Mouse (Mus musculus) megakaryocyte, embryonic 14.5 days (primary cell): Measurements from ENCODE around the gene Cnnm1. TPM values are rescaled to one million over a fixed set of nuclear protein-coding genes. Genes with fewer than 3 reads are reported as not detected.
A peak's percentile ranks its signal among the peaks of the same experiment; 100 is the strongest.

Experiments
- H3K27me3 ChIP-seq: replicated peaks from 2 replicates; pipeline ENCODE3; 2012; ENCODE audit warnings: inconsistent platforms
- H3K36me3 ChIP-seq: replicated peaks from 2 replicates; pipeline ENCODE3; 2012; ENCODE audit warnings: low read length, inconsistent platforms, mixed read lengths
- H3K4me1 ChIP-seq: 2 replicates; pipeline ENCODE4 v1.6.1; 2012; ENCODE audit warnings: inconsistent platforms
- H3K4me3 ChIP-seq: replicated peaks from 2 replicates; pipeline ENCODE3; 2012; ENCODE audit warnings: moderate library complexity, mild to moderate bottlenecking, inconsistent platforms
- H3K9me3 ChIP-seq: 2 replicates; pipeline ENCODE4 v1.6.1; 2012; ENCODE audit warnings: inconsistent platforms
- FLI1 ChIP-seq: IDR thresholded peaks from 2 replicates; pipeline ENCODE4 v1.6.1; 2012; ENCODE audit warnings: low read length, inconsistent platforms, mixed read lengths
- GATA1 ChIP-seq: IDR thresholded peaks from 3 replicates; pipeline ENCODE4 v1.6.1; 2012; ENCODE audit warnings: mixed read lengths, low read length, inconsistent platforms, borderline replicate concordance
- polyA plus RNA-seq: library from polyadenylated mRNA; stranded (reverse); fragments of >175 nt; gene quantifications from 2 replicates; pipeline ENCODE4 v1.2.3, GENCODE M21; 2012; ENCODE audit warnings: low replicate concordance; ENCODE audit not compliant: insufficient read depth

Cnnm1 gene
- polyA plus RNA-seq, 1 experiment, result not detected

DNA sequence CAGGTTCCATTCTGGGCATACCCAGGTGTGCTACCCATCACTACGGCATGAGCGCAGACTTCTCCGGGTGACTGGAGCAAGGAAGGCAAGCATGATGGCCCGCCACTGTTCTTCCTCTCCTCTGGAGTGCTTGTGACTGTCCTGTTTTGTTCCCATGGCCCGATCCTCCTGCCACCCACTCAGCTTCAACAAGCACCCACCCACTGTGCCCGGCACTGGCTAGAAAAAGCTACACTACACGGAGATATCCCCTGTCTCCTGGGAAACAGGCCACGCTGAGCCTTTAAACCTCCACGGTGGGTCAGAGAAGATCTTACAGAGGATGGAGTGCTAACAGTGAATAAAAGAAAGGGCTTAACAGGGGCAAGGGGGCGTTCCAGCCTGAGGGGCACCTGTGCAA, 79.0 kb downstream of the Cnnm1 start:
- Histone ChIP-seq H3K4me3 (no peak overlapping the region), H3K4me1 (peaks cover 45% of the 10 kb centered on the region), H3K27me3 (no peaks in the 10 kb centered on the region), H3K9me3 (no peaks in the 10 kb centered on the region), H3K36me3 (peaks cover 64% of the 10 kb centered on the region)
- TF ChIP-seq FLI1, result no peak
- TF ChIP-seq GATA1, result no peak

DNA sequence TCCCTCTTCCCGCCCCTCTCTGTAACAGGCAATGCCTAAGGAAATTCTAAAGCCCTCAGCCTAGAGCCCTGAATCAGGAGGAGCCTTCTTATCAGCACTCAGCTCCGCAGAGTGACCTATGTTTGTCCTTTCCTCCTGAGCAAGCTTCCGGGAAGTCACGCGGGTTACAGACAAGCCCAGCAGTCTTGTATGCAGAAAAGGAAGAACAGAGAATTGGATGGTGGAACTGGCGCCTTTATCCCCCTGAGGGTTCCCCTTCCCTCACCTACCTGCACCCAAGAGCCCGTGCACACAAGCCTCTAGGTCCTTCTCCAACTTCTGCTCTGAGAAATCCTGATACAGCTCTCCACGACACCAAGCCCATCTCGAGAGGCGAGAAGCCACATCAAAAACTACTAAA, 80.2 kb downstream of the Cnnm1 start:
- Histone ChIP-seq H3K27me3 (no peaks in the 10 kb centered on the region), H3K4me1 (peaks cover 55% of the 10 kb centered on the region), H3K9me3 (no peaks in the 10 kb centered on the region), H3K36me3 (peaks cover 53% of the 10 kb centered on the region), H3K4me3 (peak overlapping the region; percentile 7)
- no peak for TF ChIP-seq GATA1
- no peak for TF ChIP-seq FLI1

DNA sequence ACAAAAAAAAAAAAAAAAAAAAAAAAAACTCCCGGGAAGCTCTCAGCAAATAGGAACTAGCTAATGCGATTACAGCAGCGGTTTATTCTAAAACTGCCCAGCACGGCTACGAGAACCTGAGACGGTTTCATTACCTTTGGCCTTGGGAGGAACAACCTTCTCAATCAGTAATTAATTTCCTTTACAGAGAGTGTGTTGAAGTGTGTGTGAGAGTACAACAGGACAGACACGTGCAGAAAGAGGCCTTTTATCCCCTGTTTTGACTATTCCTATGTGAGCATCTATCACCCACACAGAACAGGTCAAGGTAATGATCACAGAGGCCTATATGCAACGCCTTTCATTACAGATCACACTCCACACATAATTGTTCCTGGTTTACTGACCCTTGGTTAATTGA, 81.1 kb downstream of the Cnnm1 start:
- TF ChIP-seq FLI1, result no peak
- TF ChIP-seq GATA1, result no peak
- no peaks in the 10 kb centered on the region for H3K27me3 ChIP-seq
- no peak overlapping the region for H3K4me3 ChIP-seq
- H3K9me3 ChIP-seq, result no peaks in the 10 kb centered on the region
- H3K36me3 ChIP-seq, result peaks cover 44% of the 10 kb centered on the region
- H3K4me1 ChIP-seq, result peaks cover 56% of the 10 kb centered on the region

DNA sequence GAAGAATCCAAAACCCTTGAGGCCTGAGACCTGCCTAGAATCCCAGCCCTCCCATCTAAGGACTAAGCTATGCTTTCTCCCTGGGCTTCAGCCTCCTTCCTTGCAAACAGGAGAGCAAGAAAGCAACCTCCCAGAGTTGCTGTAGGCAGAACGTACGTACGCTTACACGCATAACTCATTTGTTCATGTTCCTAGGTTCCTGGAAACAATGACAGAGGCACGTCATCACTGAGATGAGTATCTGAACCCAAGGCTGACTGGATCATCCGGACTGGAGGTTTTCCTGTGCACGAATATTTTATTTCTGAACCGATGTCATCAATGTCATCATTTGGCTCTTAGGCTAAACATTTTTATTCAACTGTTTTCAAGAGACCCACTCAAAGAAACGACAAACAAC, 81.8 kb downstream of the Cnnm1 start:
- Histone ChIP-seq H3K4me1 (peaks cover 62% of the 10 kb centered on the region), H3K9me3 (no peaks in the 10 kb centered on the region), H3K36me3 (peaks cover 37% of the 10 kb centered on the region), H3K4me3 (no peak overlapping the region), H3K27me3 (no peaks in the 10 kb centered on the region)
- TF ChIP-seq GATA1, result no peak
- no peak for TF ChIP-seq FLI1

DNA sequence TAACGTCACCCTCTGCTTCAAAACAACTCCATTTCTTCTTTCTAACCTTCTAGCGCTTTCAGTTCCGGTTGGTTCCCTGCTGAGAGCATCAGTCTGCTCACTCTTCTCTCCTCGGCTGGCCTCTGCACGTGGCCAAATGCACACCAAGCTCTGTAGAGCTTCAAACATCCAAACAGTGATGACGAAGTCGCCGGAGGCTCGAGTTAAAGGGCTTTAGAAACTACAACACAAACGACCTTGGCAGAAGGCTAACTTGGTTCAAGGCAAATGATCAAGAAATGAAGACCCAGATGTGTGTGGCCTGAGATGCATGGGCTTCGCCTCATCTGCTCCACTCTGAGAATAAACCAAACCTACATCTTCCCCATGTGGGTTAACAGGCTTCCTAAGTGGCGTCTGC, 83.3 kb downstream of the Cnnm1 start:
- TF ChIP-seq GATA1 (no peak), FLI1 (no peak)
- H3K4me3 ChIP-seq, result peak overlapping the region; percentile 96
- peaks cover 65% of the 10 kb centered on the region for H3K4me1 ChIP-seq

DNA sequence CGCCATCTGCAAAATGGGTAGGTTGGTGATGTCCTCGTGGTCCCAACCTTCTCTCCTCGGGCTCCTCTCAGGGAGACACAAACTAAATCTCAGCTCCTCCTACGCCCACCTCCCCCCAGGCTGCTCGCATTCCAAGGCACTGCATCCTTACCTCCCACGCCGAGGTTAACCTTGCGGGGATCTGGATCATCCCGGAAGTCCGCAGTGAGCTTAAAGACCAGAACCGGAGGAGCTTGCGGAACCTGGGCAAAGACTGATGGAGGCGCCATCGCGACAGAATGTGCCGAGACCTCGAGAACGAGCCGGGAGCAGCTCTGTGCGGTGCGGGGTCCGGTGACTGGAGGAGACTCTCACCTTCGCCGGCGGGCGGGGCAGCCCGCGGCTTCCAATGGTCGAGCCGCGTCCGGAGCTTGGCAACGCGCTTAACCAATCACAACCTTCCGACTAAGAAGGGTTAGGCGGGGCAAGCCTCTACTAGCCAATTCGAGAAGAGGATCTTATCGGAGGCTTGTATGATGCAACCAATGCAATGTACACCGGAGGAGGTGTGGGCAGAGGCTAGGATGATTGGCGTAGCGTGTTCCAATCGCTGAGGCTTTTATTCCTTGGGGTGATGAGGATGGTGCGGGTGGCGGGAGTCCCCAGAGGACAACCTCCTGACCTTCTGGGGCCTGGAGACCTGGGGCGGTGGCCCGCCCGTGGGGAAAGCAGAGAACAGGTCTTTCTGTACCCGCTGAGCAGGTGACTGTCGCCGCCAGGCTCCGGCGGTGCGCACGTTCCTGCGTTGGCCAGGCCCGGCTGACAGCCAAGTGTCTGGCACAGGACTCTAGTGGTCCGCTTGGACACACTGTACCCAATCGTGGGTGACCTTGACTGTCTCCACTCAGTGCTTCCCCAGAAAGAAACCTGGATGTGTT, 84.2 kb downstream of the Cnnm1 start, which contains the start of gene Got1:
Gene Got1, minus strand, starts transcription at position 419 of the 917 bp plus-strand sequence.
- Histone ChIP-seq H3K27me3 (no peaks in the 10 kb centered on the region), H3K36me3 (peaks cover 15% of the 10 kb centered on the region), H3K4me1 (peaks cover 60% of the 10 kb centered on the region), H3K4me3 (peak within 1 kb of the TSS; percentile 96), H3K9me3 (no peaks in the 10 kb centered on the region)
- TF ChIP-seq GATA1, result peak; percentile 94
- TF ChIP-seq FLI1, result no peak

More for the DNA sequence above, 83.3 kb downstream of the Cnnm1 start:
- Histone ChIP-seq H3K36me3 (peaks cover 24% of the 10 kb centered on the region), H3K27me3 (no peaks in the 10 kb centered on the region), H3K9me3 (no peaks in the 10 kb centered on the region)

DNA sequence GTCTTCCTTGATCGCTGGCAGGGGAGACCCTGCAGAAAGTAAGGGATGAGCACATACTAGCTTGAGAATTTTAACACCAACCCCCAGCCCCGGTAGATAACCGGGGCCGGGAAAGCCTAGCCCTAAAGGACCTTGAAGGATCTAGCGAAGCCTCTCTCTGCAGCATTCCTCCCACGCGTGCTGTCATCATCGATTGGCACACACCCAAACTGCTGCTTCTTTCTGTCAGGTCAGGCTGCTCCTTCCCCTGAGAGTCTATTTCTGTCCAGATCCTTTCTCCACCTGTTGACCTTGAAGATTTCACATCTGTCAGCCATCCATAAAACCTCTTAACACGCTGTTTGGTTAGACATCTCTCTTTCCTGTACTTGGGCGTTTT, 84.9 kb downstream of the Cnnm1 start:
- Histone ChIP-seq H3K9me3 (no peaks in the 10 kb centered on the region), H3K4me3 (peak overlapping the region; percentile 96), H3K27me3 (no peaks in the 10 kb centered on the region), H3K4me1 (peaks cover 57% of the 10 kb centered on the region), H3K36me3 (peaks cover 10% of the 10 kb centered on the region)
- TF ChIP-seq FLI1 (no peak), GATA1 (no peak)

DNA sequence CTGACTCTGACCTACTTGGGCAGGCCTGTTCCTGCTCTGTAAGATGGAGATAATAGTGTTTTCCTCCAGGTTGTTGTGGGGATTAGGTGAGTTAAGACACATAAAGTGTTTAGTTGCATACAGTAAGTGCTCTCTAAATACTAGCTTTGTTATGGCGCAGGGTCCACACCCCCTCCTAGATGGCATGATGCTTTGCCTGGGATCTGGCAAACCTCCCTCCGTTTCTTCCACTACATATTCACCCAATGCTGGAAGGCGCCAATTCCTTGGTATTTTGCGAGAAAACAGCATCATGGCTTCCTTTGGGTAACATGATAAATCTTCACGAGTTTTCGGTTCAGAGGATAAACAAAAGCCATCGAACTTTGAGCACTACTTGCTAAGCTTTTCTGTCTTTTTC, 85.3 kb downstream of the Cnnm1 start:
- H3K4me1 ChIP-seq, result peaks cover 57% of the 10 kb centered on the region
- TF ChIP-seq GATA1, result no peak
- no peak for TF ChIP-seq FLI1
- H3K4me3 ChIP-seq, result peak overlapping the region; percentile 96

DNA sequence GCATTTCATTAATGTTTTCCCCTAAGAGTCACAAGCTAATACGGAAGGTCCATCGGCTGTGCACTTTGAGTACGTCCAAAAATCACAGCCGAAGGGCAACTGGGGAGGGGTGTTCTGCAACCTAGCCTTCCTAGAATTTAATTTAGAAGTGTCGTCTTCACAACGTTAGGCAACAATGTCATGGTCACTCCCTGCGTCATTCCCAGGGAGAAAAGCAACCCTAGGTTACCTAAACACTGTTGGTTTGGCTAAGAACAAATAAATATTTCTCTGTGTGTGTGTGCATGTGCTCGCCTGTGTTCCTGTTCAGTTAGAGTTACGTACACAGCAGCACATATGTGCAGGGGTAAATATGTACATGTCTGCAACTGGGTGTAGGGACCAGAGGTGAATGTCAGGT, 85.8 kb downstream of the Cnnm1 start:
- H3K4me3 ChIP-seq, result no peak overlapping the region
- no peaks in the 10 kb centered on the region for H3K9me3 ChIP-seq
- no peaks in the 10 kb centered on the region for H3K27me3 ChIP-seq
- peaks cover 56% of the 10 kb centered on the region for H3K4me1 ChIP-seq
- TF ChIP-seq GATA1 (no peak), FLI1 (no peak)
- H3K36me3 ChIP-seq, result peaks cover 7% of the 10 kb centered on the region

More for the DNA sequence above, 85.3 kb downstream of the Cnnm1 start:
- Histone ChIP-seq H3K27me3 (no peaks in the 10 kb centered on the region), H3K36me3 (peaks cover 8% of the 10 kb centered on the region), H3K9me3 (no peaks in the 10 kb centered on the region)

DNA sequence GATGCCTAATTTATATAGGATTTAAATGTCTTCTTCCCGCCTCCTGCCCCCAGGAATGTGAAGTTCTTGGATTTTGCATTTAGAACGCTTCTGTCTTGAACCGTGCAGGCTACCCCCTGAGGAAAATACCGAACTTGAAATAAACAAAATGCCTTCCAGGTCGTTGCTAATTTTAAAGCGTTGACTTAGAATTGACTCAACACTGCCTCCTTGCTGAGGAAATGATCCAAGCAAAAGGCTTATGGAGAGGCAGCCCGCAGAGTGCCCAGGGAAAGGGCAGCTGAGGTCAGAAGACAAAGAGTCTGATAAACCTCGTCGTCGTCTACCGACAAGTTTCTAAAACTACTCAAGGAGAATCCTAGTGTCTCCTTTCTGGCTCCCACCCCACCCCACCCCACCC, 86.9 kb downstream of the Cnnm1 start:
- Histone ChIP-seq H3K4me3 (no peak overlapping the region), H3K27me3 (no peaks in the 10 kb centered on the region), H3K4me1 (peaks cover 47% of the 10 kb centered on the region), H3K36me3 (no peaks in the 10 kb centered on the region), H3K9me3 (no peaks in the 10 kb centered on the region)
- no peak for TF ChIP-seq FLI1
- no peak for TF ChIP-seq GATA1
